Mouse (Mus musculus) neural tube, embryonic 13.5 days (tissue): ENCODE results near the gene Zfp459. TPM values are rescaled to one million over a fixed set of nuclear protein-coding genes. Genes with fewer than 3 reads are reported as not detected.
"Not testable (repeated sequence)": the region's sequence is repeated elsewhere in the genome, so short reads cannot be mapped to it uniquely, and the experiment has no call there.

Source experiments
- ATAC-seq: fragments of 200-750 bp; cut with Nextera tagmentation; 2 replicates; pipeline ENCODE4 v1.8.0; 2017; ENCODE audit warnings: low read depth, mild to moderate bottlenecking, moderate TSS enrichment, moderate library complexity
- H3K27ac ChIP-seq: fragments of 300-500 bp; sonication (generic); replicated peaks from 2 replicates; pipeline ENCODE4 v1.5.1; 2015; ENCODE audit warnings: moderate library complexity, mild to moderate bottlenecking, inconsistent platforms
- H3K27me3 ChIP-seq: fragments of 300-500 bp; sonication (generic); 2 replicates; pipeline ENCODE4 v1.6.1; 2015; ENCODE audit warnings: mild to moderate bottlenecking, inconsistent platforms
- H3K36me3 ChIP-seq: fragments of 300-500 bp; sonication (generic); 2 replicates; pipeline ENCODE4 v1.6.1; 2015; ENCODE audit warnings: mild to moderate bottlenecking, inconsistent platforms
- H3K4me1 ChIP-seq: fragments of 300-500 bp; sonication (generic); replicated peaks from 2 replicates; pipeline ENCODE4 v1.6.1; 2015; ENCODE audit warnings: inconsistent platforms
- H3K4me2 ChIP-seq: fragments of 300-500 bp; sonication (generic); 2 replicates; pipeline ENCODE4 v1.6.1; 2015; ENCODE audit warnings: inconsistent platforms, mild to moderate bottlenecking, moderate library complexity
- H3K4me3 ChIP-seq: fragments of 300-500 bp; sonication (generic); 2 replicates; pipeline ENCODE4 v1.5.1; 2015; ENCODE audit warnings: mild to moderate bottlenecking, inconsistent platforms
- H3K9ac ChIP-seq: fragments of 300-500 bp; sonication (generic); 2 replicates; pipeline ENCODE4 v1.6.1; 2015; ENCODE audit warnings: moderate library complexity, mild to moderate bottlenecking, inconsistent platforms
- H3K9me3 ChIP-seq: fragments of 300-500 bp; sonication (generic); 2 replicates; pipeline ENCODE4 v1.6.1; 2016; ENCODE audit warnings: inconsistent platforms
- WGBS: fragments of 180-500 bp; shearing (Covaris S2); methylation state at CpG from one replicate; pipeline ENCODE4 v1.1.7; 2015; 5-methylcytosine and 5-hydroxymethylcytosine counted together
- polyA plus RNA-seq: library from polyadenylated mRNA; unstranded; fragments of >200 nt; fragmentation: Nextera tagmentation; extraction: Ambion mirVana; gene quantifications from 2 replicates; pipeline ENCODE4 v1.2.1, GENCODE M21; 2015

Gene Zfp459
- polyA plus RNA-seq, 1 experiment from 2014 or later, result 0.73 TPM

DNA sequence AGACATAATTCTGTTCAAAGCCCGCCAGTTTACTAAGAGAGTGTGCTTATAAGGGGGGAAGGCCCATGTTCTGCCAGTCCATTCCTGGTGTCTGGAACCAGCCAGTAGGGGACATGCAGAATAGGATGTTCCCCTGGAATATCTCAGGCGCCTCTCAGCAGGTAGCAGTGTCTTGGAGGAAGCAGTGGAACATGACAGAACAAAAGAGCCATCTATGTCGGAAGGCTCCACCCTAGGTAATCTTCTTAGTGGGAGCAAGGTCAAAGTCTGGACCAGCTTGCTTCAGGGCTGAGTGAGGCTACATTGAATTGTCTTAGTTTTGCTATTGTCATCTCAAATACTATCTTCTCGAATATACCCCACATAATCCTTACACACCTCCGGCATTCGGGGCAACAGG lies 5.5 kb downstream of the Zfp459 start:
- no peak for ATAC-seq
- 86% methylated on average over 6 of the region's 6 CpGs for WGBS

GRCm38 (mm10) chr13:67413634-67414033 lies 7.6 kb downstream of the Zfp459 start:
- H3K4me1 ChIP-seq, ATAC-seq, H3K4me2 ChIP-seq, H3K36me3 ChIP-seq, H3K9me3 ChIP-seq, H3K9ac ChIP-seq, H3K27ac ChIP-seq, H3K27me3 ChIP-seq, H3K4me3 ChIP-seq: not testable (repeated sequence)
- WGBS, result 69% methylated on average over 3 of the region's 3 CpGs

More for the DNA sequence above, 5.5 kb downstream of the Zfp459 start:
- Histone ChIP-seq H3K9me3 (no peaks in the 10 kb centered on the region), H3K27ac (no peak overlapping the region), H3K9ac (no peak overlapping the region), H3K36me3 (no peaks in the 10 kb centered on the region), H3K27me3 (no peaks in the 10 kb centered on the region), H3K4me3 (no peak overlapping the region), H3K4me2 (no peak overlapping the region), H3K4me1 (peaks cover 3% of the 10 kb centered on the region)

GRCm38 (mm10) chr13:67399183-67399903 lies 21.9 kb downstream of the Zfp459 start, which contains the start of gene Zfp429:
Zfp429 (minus strand) TSS chr13:67399819.
- Histone ChIP-seq H3K9ac (peak within 1 kb of the TSS; percentile 73), H3K4me2 (peak within 1 kb of the TSS; percentile 69), H3K4me3 (peak within 1 kb of the TSS; percentile 57)
- H3K4me1 ChIP-seq, H3K36me3 ChIP-seq, H3K9me3 ChIP-seq, H3K27me3 ChIP-seq, H3K27ac ChIP-seq: not testable (repeated sequence)
- peak; percentile 97 for ATAC-seq
- 3% methylated on average over 16 of the region's 16 CpGs for WGBS

GRCm38 (mm10) chr13:67376255-67376654 lies 45.0 kb downstream of the Zfp459 start:
- not testable (repeated sequence) for H3K36me3 ChIP-seq, H3K4me1 ChIP-seq, H3K4me3 ChIP-seq, H3K4me2 ChIP-seq, H3K27ac ChIP-seq, ATAC-seq, H3K27me3 ChIP-seq, H3K9me3 ChIP-seq, H3K9ac ChIP-seq
- WGBS, result 60% methylated on average over 3 of the region's 3 CpGs

DNA sequence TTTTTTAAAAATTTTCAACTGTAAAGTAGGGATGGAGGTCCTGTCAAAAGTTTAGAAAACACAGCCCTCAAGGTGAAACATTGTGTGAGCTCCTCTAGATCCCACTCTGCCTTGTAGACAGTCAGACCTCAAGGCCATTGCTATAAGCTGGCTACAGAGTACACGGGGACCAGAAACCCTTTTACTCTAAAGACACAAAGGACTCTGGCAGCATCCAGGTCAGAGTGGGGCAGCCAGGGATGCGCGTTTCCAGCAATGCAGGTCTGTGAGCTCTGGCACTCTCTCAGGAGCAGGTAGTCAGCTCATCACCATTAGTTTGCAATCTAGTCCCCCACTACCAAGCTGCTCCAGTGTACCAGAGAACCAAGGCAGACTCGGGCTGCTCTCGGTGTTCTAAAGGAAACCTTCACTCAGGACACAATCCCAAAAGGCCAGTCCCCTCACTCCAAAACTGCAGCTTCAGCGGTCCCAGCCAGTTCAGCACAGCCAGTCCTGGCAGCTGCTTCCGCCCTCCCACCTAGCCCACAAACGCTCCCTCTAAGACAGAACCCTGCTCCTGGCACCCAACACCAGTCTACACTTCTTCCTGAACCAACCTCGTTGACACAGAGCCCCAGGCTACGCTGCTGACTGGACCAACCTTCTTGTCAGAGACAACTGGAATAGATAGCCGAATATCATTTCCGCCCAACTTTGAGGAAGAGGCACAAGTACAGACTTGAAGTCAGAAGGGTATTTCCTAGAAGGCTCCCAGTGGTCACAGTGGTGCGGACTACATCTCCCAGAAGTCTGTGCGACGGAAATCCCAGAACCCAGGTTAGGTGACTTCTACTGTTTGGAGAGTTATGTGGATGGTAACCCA lies 45.9 kb downstream of the Zfp459 start, which contains the start of the genes Gm28041 and Zfp456:
TSS of gene Gm28041 (minus strand) at position 684 of the 862 bp plus-strand sequence.
TSS of gene Zfp456 (minus strand) at position 761 of the 862 bp plus-strand sequence.
- H3K4me1 ChIP-seq, H3K27ac ChIP-seq, H3K27me3 ChIP-seq, H3K9me3 ChIP-seq, H3K36me3 ChIP-seq: not testable (repeated sequence)
- Histone ChIP-seq H3K4me2 (peak within 1 kb of the TSS; percentile 56), H3K9ac (peak within 1 kb of the TSS; percentile 43; the same call in 1 of the 2 replicates), H3K4me3 (peak within 1 kb of the TSS; percentile 39)
- ATAC-seq, result peak; percentile 92
- WGBS, result 24% methylated on average over 15 of the region's 15 CpGs

GRCm38 (mm10) chr13:67360131-67360744 lies 61.0 kb downstream of the Zfp459 start, which contains the start of the genes Gm28044 and Zfp953:
Gm28044 (minus strand) TSS chr13:67360536.
Zfp953 (minus strand) TSS chr13:67360605.
- H3K4me3 ChIP-seq, result peak within 1 kb of the TSS; percentile 76
- WGBS, result 0% methylated on average over 15 of the region's 15 CpGs
- peak within 1 kb of the TSS; percentile 84 for H3K4me2 ChIP-seq
- peak within 1 kb of the TSS; percentile 72 for H3K9ac ChIP-seq
- no peaks in the 10 kb centered on the region for H3K36me3 ChIP-seq
- peaks cover 13% of the 10 kb centered on the region for H3K4me1 ChIP-seq
- H3K27me3 ChIP-seq, result no peaks in the 10 kb centered on the region
- H3K9me3 ChIP-seq, result no peaks in the 10 kb centered on the region
- peak; percentile 96 for ATAC-seq
- H3K27ac ChIP-seq, result peak within 1 kb of the TSS; percentile 38; the same call in 1 of the 2 replicates

Other genes starting within 250 kb of the Zfp459 start
- 7.1 and 7.5 TPM in 2 replicates for gene Rsl1, start 248.2 kb downstream of the Zfp459 start, polyA plus RNA-seq
- gene Zfp455, start 226.9 kb downstream of the Zfp459 start, polyA plus RNA-seq, result 2.0 and 3.1 TPM in 2 replicates
- 5.1 and 5.9 TPM in 2 replicates for gene Zfp458, start 143.0 kb downstream of the Zfp459 start, polyA plus RNA-seq
- 0.88 and 1.2 TPM in 2 replicates for gene Zfp457, start 114.9 kb downstream of the Zfp459 start, polyA plus RNA-seq
- gene Zfp595, start 88.8 kb downstream of the Zfp459 start, polyA plus RNA-seq, result 1.6 and 2.2 TPM in 2 replicates
- gene Gm28044, start 60.9 kb downstream of the Zfp459 start, polyA plus RNA-seq, result not detected in 2 replicates
- gene Zfp953, start 60.8 kb downstream of the Zfp459 start, polyA plus RNA-seq, result 0.82 and 1.0 TPM in 2 replicates
- gene Gm28041, start 45.7 kb downstream of the Zfp459 start, polyA plus RNA-seq, result 0.58 TPM in 1 of 2 replicates, not detected in the other
- 1.3 and 1.5 TPM in 2 replicates for gene Zfp456, start 45.6 kb downstream of the Zfp459 start, polyA plus RNA-seq
- gene Zfp429, start 21.6 kb downstream of the Zfp459 start, polyA plus RNA-seq, result 3.8 and 4.2 TPM in 2 replicates
- 5.6 and 6.5 TPM in 2 replicates for gene Zfp874a, start 30.2 kb upstream of the Zfp459 start, polyA plus RNA-seq
- gene Zfp874b, start 62.8 kb upstream of the Zfp459 start, polyA plus RNA-seq, result 2.5 TPM in 2 replicates
- 12.8 and 14.2 TPM in 2 replicates for gene Zfp58, start 79.1 kb upstream of the Zfp459 start, polyA plus RNA-seq
- gene Gm26965, start 104.7 kb upstream of the Zfp459 start, polyA plus RNA-seq, result not detected in 2 replicates
- gene Zfp87, start 104.8 kb upstream of the Zfp459 start, polyA plus RNA-seq, result 31.8 and 33.5 TPM in 2 replicates
- 14.0 and 15.5 TPM in 2 replicates for gene Zfp748, start 132.4 kb upstream of the Zfp459 start, polyA plus RNA-seq
- gene Zfp729b, start 188.3 kb upstream of the Zfp459 start, polyA plus RNA-seq, result 4.5 and 5.0 TPM in 2 replicates
- not detected in 2 replicates for gene Gm49345, start 216.4 kb upstream of the Zfp459 start, polyA plus RNA-seq
- gene Zfp729a, start 216.4 kb upstream of the Zfp459 start, polyA plus RNA-seq, result 2.6 and 2.7 TPM in 2 replicates